Mouse (Mus musculus) embryo, embryonic 10 days (tissue): ENCODE data around the gene Gabrd.

Source experiments
- DNase-seq: peaks from one replicate; pipeline ENCODE4 v3.0.0-alpha.2; 2015; ENCODE audit warnings: low spot score

Gabrd gene

DNA sequence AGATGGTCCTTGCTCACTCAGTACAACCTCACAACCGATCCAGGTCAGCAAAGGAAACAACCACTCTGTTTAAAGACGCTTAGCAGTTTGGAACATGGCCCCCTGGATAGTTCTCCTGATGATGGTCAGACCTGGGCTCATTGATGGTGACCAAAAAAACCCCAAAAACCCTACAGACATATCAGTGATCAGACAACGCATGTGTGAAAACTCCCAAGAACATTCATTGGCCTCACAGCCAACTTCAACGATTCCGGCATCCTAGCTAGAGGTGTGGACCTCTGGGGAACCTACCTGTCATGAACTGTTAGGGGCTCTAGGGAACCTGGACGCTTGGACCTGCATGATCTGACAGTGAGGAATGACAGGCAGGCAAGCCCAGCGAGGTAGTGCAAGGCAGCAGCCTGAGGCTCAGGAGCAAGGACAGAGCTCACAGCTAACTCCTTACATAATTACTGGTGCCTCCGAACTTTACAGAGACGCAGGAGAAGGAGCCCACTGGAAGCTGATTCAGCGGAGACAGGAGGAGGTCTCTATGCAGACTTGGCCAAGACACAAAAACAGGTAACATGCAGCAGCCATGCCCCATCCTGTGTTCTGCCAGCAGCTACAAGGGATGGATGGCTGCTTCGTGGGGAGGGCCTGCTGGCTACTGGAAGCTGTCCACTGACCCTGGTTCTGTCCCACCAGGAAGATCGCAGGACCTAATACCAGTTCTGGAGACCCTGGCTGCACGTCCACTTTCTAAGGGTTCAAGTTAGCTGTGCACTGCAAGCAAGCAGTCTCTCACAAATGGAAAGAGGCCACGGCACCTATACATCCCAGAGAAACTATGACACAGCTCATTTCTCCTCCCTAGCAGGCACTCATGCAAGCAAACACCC is 54.3 kb downstream of the Gabrd start:
- no peak for DNase-seq

DNA sequence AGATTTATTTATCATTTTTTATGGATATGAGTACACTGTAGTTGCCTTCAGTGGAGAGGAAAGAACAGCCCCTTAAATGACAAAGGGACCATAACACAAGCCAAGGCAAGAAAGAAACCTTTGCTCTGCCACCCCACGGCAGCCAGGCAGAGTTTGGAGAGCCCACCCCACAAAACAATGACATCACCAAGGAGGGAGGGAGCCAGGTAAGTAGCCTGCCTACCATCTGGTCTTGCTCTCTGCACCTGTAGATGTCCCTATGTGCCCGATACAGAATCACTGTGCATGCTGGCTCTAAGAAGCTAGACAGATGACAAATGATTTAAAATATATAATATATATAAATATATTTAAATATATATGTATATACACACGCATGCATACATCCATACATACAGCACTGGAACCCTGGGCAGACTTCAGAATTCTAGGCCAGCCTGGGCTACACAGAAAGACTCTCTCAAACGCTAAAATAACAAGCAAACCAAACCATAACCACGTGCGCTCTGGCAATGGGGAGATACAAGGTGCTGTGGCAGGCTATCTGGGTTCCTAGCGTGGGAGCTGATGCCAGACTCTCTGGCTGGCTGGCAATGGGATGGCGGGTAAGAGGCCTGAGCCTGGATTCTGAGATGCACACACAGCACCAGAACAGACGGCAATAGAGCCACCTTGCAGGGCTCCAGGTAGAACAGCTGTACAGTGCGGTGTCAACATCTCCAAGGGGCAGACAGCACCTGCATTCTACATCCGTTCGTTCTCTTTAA is 61.4 kb downstream of the Gabrd start:
- DNase-seq: no peak
